Mouse (Mus musculus) megakaryocyte progenitor cell, adult 5-6 weeks (primary cell): ENCODE measurements around the gene Fibp. TPM values are rescaled to one million over a fixed set of nuclear protein-coding genes. Genes with fewer than 3 reads are reported as not detected.
"Not testable (repeated sequence)": the region's sequence is repeated elsewhere in the genome, so short reads cannot be mapped to it uniquely, and the experiment has no call there.

ENCODE experiments used
- ATAC-seq: replicated peaks from 2 replicates; pipeline ENCODE4 v1.8.0; 2016; ENCODE audit warnings: mild to moderate bottlenecking, moderate TSS enrichment, inconsistent platforms; ENCODE audit not compliant: poor library complexity
- total RNA-seq, 2 experiments: library from RNA; stranded (forward) in 1 of 2; stranded (reverse) in 1 of 2; fragments of 157-497, 149-512 nt in 1 of 2; fragments of 200-1000 nt in 1 of 2; gene quantifications; 2 replicates each; pipeline versions ENCODE4 v1.2.3 to v1.2.4; 2015 to 2017

Fibp gene
- total RNA-seq, 2 experiments from 2014 or later: 73.5 to 107 TPM

- no peak for ATAC-seq
Observed at GRCm38 (mm10) chr19:5486771-5487170, 26.4 kb downstream of the Fibp start.

GRCm38 (mm10) chr19:5487768-5488550 is 27.5 kb downstream of the Fibp start, which contains the start of gene Mus81:
Gene Mus81, minus strand, starts transcription at chr19:5488402.
- ATAC-seq: peak; percentile 51

- peak; percentile 59 for ATAC-seq
Observed at GRCm38 (mm10) chr19:5488878-5489571, 28.6 kb downstream of the Fibp start.

GRCm38 (mm10) chr19:5489721-5490120 is 29.3 kb downstream of the Fibp start:
- not testable (repeated sequence) for ATAC-seq

GRCm38 (mm10) chr19:5490313-5490897 is 30.0 kb downstream of the Fibp start, which contains the start of gene Cfl1:
Gene Cfl1, plus strand, starts transcription at chr19:5490455.
- ATAC-seq: peak; percentile 49

GRCm38 (mm10) chr19:5490898-5491708 is 30.7 kb downstream of the Fibp start:
- peak; percentile 33 for ATAC-seq

- no peak for ATAC-seq
Observed at GRCm38 (mm10) chr19:5492641-5493040, 32.2 kb downstream of the Fibp start.

- not testable (repeated sequence) for ATAC-seq
Observed at GRCm38 (mm10) chr19:5493301-5493721, 32.9 kb downstream of the Fibp start.

GRCm38 (mm10) chr19:5494314-5494713 is 33.9 kb downstream of the Fibp start:
- no peak for ATAC-seq

- ATAC-seq: no peak
Observed at GRCm38 (mm10) chr19:5495353-5496051, 35.1 kb downstream of the Fibp start.

GRCm38 (mm10) chr19:5496052-5496370 is 35.6 kb downstream of the Fibp start:
- no peak for ATAC-seq

GRCm38 (mm10) chr19:5500330-5500875 is 40.0 kb downstream of the Fibp start:
- ATAC-seq: no peak

- no peak for ATAC-seq
Observed at GRCm38 (mm10) chr19:5503687-5504086, 43.3 kb downstream of the Fibp start, which contains the start of gene 1700020D05Rik. Gene 1700020D05Rik, minus strand, starts transcription at chr19:5503787.

GRCm38 (mm10) chr19:5510031-5511026 is 49.9 kb downstream of the Fibp start, which contains the start of gene Snx32:
Gene Snx32, minus strand, starts transcription at chr19:5510538.
- ATAC-seq: peak; percentile 94

GRCm38 (mm10) chr19:5511074-5511632 is 50.7 kb downstream of the Fibp start:
- no peak for ATAC-seq

GRCm38 (mm10) chr19:5512091-5513004 is 51.9 kb downstream of the Fibp start:
- ATAC-seq: peak; percentile 64

GRCm38 (mm10) chr19:5513005-5513349 is 52.6 kb downstream of the Fibp start:
- no peak for ATAC-seq
